Mouse (Mus musculus) embryonic fibroblast, embryonic 13.5 days (primary cell): Measurements from ENCODE around the gene Rpp25l.

Source experiments
- CTCF ChIP-seq: IDR thresholded peaks from 2 replicates; pipeline ENCODE4 v1.5.1; 2011; ENCODE audit warnings: mild to moderate bottlenecking, control low read depth, low read length, moderate library complexity, borderline replicate concordance; ENCODE audit not compliant: insufficient read depth
- POLR2A ChIP-seq: IDR thresholded peaks from 2 replicates; pipeline ENCODE4 v1.6.1; 2011; ENCODE audit warnings: low read depth, mild to moderate bottlenecking, control low read depth, low read length, moderate library complexity

DNA sequence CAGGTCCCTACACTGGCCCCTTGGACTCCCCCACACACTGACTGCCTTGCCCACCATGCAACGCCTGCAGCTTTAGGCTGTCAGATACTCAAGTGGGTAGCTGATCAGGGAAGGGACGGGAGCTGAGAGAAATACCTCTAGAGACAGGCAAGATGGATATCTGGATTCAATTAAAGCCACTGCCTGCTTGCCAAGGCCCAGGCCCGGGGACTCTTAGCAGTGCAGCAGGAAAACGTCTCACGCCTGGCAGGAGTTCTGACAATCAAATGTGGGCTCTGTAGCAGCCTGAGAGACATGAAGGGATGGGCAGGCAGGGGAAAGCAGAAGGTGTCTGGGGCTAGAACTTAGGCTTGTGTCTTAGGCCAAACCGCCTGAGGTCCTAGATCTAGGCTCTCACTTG lies 3.5 kb upstream of the Rpp25l start:
- TF ChIP-seq CTCF (no peak), POLR2A (no peak)
